Mouse (Mus musculus) CH12.LX (cell line): ENCODE measurements around the gene Tbcb. TPM values are rescaled to one million over a fixed set of nuclear protein-coding genes. Genes with fewer than 3 reads are reported as not detected.

Source experiments
- DNase-seq: peaks from one replicate; pipeline ENCODE4 v3.0.0-alpha.2; 2013; ENCODE audit errors: extremely low read depth
- H3K27ac ChIP-seq: 2 replicates; pipeline ENCODE4 v1.5.1; 2012; ENCODE audit warnings: low read depth, mild to moderate bottlenecking, control low read depth, moderate library complexity; ENCODE audit not compliant: insufficient read depth
- H3K27me3 ChIP-seq: replicated peaks from 2 replicates; pipeline ENCODE3; 2012; ENCODE audit warnings: inconsistent platforms
- H3K36me3 ChIP-seq, 2 experiments: replicated peaks in 1 of 2; 2 replicates each; pipeline versions ENCODE3 to v1.6.1; 2012; ENCODE audit warnings: inconsistent platforms in 1 of 2, low read length in 1 of 2, mild to moderate bottlenecking in 1 of 2, mixed read lengths in 1 of 2, moderate library complexity in 1 of 2; ENCODE audit not compliant: control insufficient read depth in 1 of 2, insufficient read depth in 1 of 2
- H3K4me1 ChIP-seq, 2 experiments: 2 replicates each; pipeline ENCODE4 v1.6.1; 2012; ENCODE audit warnings: inconsistent platforms in 1 of 2, moderate library complexity in 1 of 2; ENCODE audit not compliant: insufficient read depth in 2 of 2, control insufficient read depth in 1 of 2
- H3K4me2 ChIP-seq: 2 replicates; pipeline ENCODE4 v1.6.1; 2012; ENCODE audit warnings: low read depth, mild to moderate bottlenecking, control low read depth; ENCODE audit not compliant: poor library complexity, insufficient read depth, severe bottlenecking
- H3K4me3 ChIP-seq, 3 experiments: fragments of 150-350 bp in 1 of 3; sonication (generic) in 1 of 3; replicated peaks in 1 of 3; 2 replicates each; pipeline versions ENCODE3 to v1.5.1; 2011 to 2012; ENCODE audit warnings: low read depth in 2 of 3, low read length in 2 of 3, mild to moderate bottlenecking in 2 of 3, moderate library complexity in 2 of 3, control low read depth in 1 of 3, improper control_type of control experiment in 1 of 3, inconsistent platforms in 1 of 3, mixed read lengths in 1 of 3; ENCODE audit not compliant: poor library complexity in 1 of 3
- H3K79me2 ChIP-seq: replicated peaks from 2 replicates; pipeline ENCODE4 v1.6.1; 2012; ENCODE audit warnings: mild to moderate bottlenecking, moderate library complexity; ENCODE audit not compliant: control insufficient read depth, poor library complexity, insufficient read depth, severe bottlenecking; ENCODE audit errors: extremely low read depth
- H3K9ac ChIP-seq: 2 replicates; pipeline ENCODE4 v1.6.1; 2012; ENCODE audit warnings: low read depth, mild to moderate bottlenecking, control low read depth, moderate library complexity; ENCODE audit not compliant: insufficient read depth
- H3K9me3 ChIP-seq: replicated peaks from 2 replicates; pipeline ENCODE3; 2012; ENCODE audit warnings: low read length, inconsistent platforms, mixed read lengths
- BHLHE40 ChIP-seq: IDR thresholded peaks from 2 replicates; pipeline ENCODE4 v1.6.1; 2011; ENCODE audit warnings: mild to moderate bottlenecking, low read depth, low read length, improper control_type of control experiment
- CHD1 ChIP-seq: IDR thresholded peaks from 2 replicates; pipeline ENCODE4 v1.6.1; 2012; ENCODE audit warnings: low read depth, low read length, improper control_type of control experiment, inconsistent platforms
- EP300 ChIP-seq: IDR thresholded peaks from 2 replicates; pipeline ENCODE4 v1.6.1; 2011; ENCODE audit warnings: low read length, improper control_type of control experiment
- ETS1 ChIP-seq: conservative IDR thresholded peaks from 2 replicates; pipeline ENCODE4 v1.6.1; 2012; ENCODE audit warnings: low read depth, mild to moderate bottlenecking, inconsistent platforms, low read length, improper control_type of control experiment, moderate library complexity
- GABPA ChIP-seq: IDR thresholded peaks from 2 replicates; pipeline ENCODE4 v1.6.1; 2012; ENCODE audit warnings: low read depth, low read length, improper control_type of control experiment, inconsistent platforms; ENCODE audit not compliant: insufficient replicate concordance
- HCFC1 ChIP-seq: IDR thresholded peaks from 2 replicates; pipeline ENCODE4 v1.6.1; 2012; ENCODE audit warnings: low read depth, mild to moderate bottlenecking, inconsistent platforms, low read length, improper control_type of control experiment
- IRF4 ChIP-seq: IDR thresholded peaks from 2 replicates; pipeline ENCODE4 v1.6.1; 2014; ENCODE audit warnings: low read depth, mild to moderate bottlenecking, inconsistent platforms, low read length, improper control_type of control experiment
- JUND ChIP-seq: conservative IDR thresholded peaks from 2 replicates; pipeline ENCODE4 v1.6.1; 2011; ENCODE audit warnings: low read depth, low read length, improper control_type of control experiment
- KAT2A ChIP-seq: IDR thresholded peaks from 2 replicates; pipeline ENCODE4 v1.6.1; 2012; ENCODE audit warnings: low read length, improper control_type of control experiment, inconsistent platforms; ENCODE audit not compliant: insufficient replicate concordance
- MAFK ChIP-seq: IDR thresholded peaks from 2 replicates; pipeline ENCODE4 v1.6.1; 2011; ENCODE audit warnings: low read length, improper control_type of control experiment; ENCODE audit not compliant: insufficient replicate concordance
- MAX ChIP-seq: IDR thresholded peaks from 2 replicates; pipeline ENCODE4 v1.6.1; 2011; ENCODE audit warnings: low read length, improper control_type of control experiment
- MAZ ChIP-seq: IDR thresholded peaks from 2 replicates; pipeline ENCODE4 v1.6.1; 2012; ENCODE audit warnings: low read depth, mild to moderate bottlenecking, inconsistent platforms, low read length, improper control_type of control experiment, moderate library complexity
- MEF2A ChIP-seq: IDR thresholded peaks from 2 replicates; pipeline ENCODE4 v1.6.1; 2014; ENCODE audit warnings: low read depth, mild to moderate bottlenecking, inconsistent platforms, low read length, improper control_type of control experiment, borderline replicate concordance
- MXI1 ChIP-seq: IDR thresholded peaks from 2 replicates; pipeline ENCODE4 v1.6.1; 2011; ENCODE audit warnings: mild to moderate bottlenecking, low read depth, low read length, improper control_type of control experiment
- NRF1 ChIP-seq: IDR thresholded peaks from 2 replicates; pipeline ENCODE4 v1.6.1; 2014; ENCODE audit warnings: low read depth, mild to moderate bottlenecking, inconsistent platforms, low read length, improper control_type of control experiment, moderate library complexity
- PAX5 ChIP-seq: IDR thresholded peaks from 2 replicates; pipeline ENCODE4 v1.6.1; 2012; ENCODE audit warnings: low read length, inconsistent platforms, mixed read lengths
- POLR2A ChIP-seq: IDR thresholded peaks from 2 replicates; pipeline ENCODE4 v1.6.1; 2011; ENCODE audit warnings: low read depth, mild to moderate bottlenecking, improper control_type of control experiment, low read length
- RCOR1 ChIP-seq: conservative IDR thresholded peaks from 2 replicates; pipeline ENCODE4 v1.6.1; 2012; ENCODE audit warnings: low read depth, mild to moderate bottlenecking, inconsistent platforms, low read length, improper control_type of control experiment
- SIN3A ChIP-seq: IDR thresholded peaks from 2 replicates; pipeline ENCODE4 v1.6.1; 2012; ENCODE audit warnings: low read length, improper control_type of control experiment, inconsistent platforms
- SMC3 ChIP-seq: IDR thresholded peaks from 2 replicates; pipeline ENCODE4 v1.6.1; 2011; ENCODE audit warnings: low read depth, low read length, improper control_type of control experiment
- TBP ChIP-seq: conservative IDR thresholded peaks from 2 replicates; pipeline ENCODE4 v1.6.1; 2011; ENCODE audit warnings: low read depth, low read length, improper control_type of control experiment
- TCF12 ChIP-seq: IDR thresholded peaks from 2 replicates; pipeline ENCODE4 v1.6.1; 2014; ENCODE audit warnings: low read depth, mild to moderate bottlenecking, inconsistent platforms, low read length, improper control_type of control experiment
- USF1 ChIP-seq: IDR thresholded peaks from 2 replicates; pipeline ENCODE4 v1.6.1; 2014; ENCODE audit warnings: low read depth, mild to moderate bottlenecking, inconsistent platforms, low read length, improper control_type of control experiment
- ZKSCAN1 ChIP-seq: IDR thresholded peaks from 2 replicates; pipeline ENCODE4 v1.6.1; 2012; ENCODE audit warnings: low read depth, inconsistent platforms, low read length, improper control_type of control experiment, borderline replicate concordance
- dilution Hi-C: fragments of 300-500 bp; cut with MboI; formaldehyde crosslinking; loops from 2 replicates; pipeline ENCODE4 v1.14.3; 2020; ENCODE audit warnings: low sequenced_read_pairs; ENCODE audit not compliant: extremely low pct_unique_long_range_greater_than_20kb, extremely low pct_ligation_motif_present
- in situ Hi-C: fragments of 300-500 bp; cut with MboI; formaldehyde crosslinking; loops from 3 replicates; pipeline ENCODE4 v1.14.3; 2019; ENCODE audit warnings: low sequenced_read_pairs, low pct_ligation_motif_present, low pct_unique_long_range_greater_than_20kb, mixed read lengths
- polyA plus RNA-seq: library from polyadenylated mRNA; unstranded; fragments of >175 nt; gene quantifications from 2 replicates; pipeline ENCODE4 v1.2.1, GENCODE M21; 2012; ENCODE audit warnings: low read depth; ENCODE audit not compliant: insufficient read length
- total RNA-seq, 2 experiments: library from RNA; depleted of rRNA; stranded (reverse); fragments of 300-350 nt in 1 of 2; fragments of >200 nt in 1 of 2; gene quantifications; 2 replicates each; pipeline ENCODE4 v1.2.3; 2012 to 2014

Gene Tbcb
- total and polyA plus RNA-seq, 3 experiments = 57.7 to 89.6 (median 79.9) TPM

DNA sequence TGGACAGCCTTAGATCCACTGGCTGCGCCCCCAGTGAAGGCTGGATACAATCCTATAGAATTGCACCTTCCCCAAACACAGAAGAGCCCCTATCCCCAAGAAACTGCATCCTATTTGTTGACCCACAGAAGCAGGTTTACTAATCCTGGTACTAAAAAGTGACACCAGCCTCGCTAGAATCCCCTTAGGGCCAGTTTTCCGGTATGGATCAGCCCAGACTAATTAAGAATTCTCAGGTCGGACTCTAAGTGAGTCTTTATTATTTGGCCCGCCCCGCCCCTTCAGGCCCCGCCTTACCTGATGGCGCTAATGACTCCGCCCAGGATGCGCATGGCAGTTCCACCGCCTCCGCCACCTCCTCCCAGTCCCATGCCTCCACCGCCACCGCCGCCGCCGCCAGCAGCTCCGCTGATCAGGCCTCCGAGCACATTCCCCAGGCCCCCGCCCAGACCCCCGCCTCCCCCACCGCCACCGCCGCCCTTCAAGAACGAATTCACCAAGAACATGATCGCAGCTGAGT is 38.4 kb downstream of the Tbcb start:
- Histone ChIP-seq H3K4me2 (peak overlapping the region; percentile 39), H3K9ac (peak overlapping the region; percentile 95), H3K27ac (no peak overlapping the region), H3K36me3 (peaks cover 30 to 43% of the 10 kb centered on the region in 2 experiments), H3K79me2 (peaks cover 14% of the 10 kb centered on the region), H3K9me3 (no peaks in the 10 kb centered on the region), H3K4me3 (peak overlapping the region; percentile 28 to 92 (median 84)), H3K27me3 (no peaks in the 10 kb centered on the region), H3K4me1 (peaks cover 0 to 24% of the 10 kb centered on the region in 2 experiments; a peak in 2 of 4 replicates)
- peak; percentile 87 for DNase-seq
- dilution Hi-C loops = no loop called here
- in situ Hi-C loops = no loop called here
- TF ChIP-seq MXI1 (peak; percentile 79), NRF1 (peak; percentile 78), TCF12 (peak; percentile 61; the same call in 1 of the 2 replicates), ZKSCAN1 (no peak), POLR2A (peak; percentile 53; the same call in 1 of the 2 replicates), IRF4 (no peak)

DNA sequence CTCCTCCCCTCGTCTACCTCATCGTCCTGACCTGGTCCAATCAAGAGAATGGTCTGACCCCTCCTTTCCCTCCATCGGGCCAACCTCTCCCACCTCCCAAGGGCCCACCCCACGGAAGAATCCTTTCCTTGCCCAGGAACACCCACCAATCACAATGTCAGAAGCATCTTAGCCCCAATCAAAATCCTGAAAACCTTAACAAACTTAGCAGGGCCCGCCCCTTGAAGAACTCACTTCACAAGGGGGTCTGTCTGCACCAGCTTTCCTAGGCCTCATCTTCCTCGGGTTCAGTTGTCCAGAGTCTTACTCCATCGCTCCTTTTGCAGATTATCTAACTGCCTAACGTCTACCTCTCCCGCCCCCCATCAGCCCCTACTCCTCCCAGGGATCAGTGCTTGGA is 39.1 kb downstream of the Tbcb start:
- peaks cover 0 to 21% of the 10 kb centered on the region in 2 experiments; a peak in 2 of 4 replicates for H3K4me1 ChIP-seq
- dilution Hi-C loops (no loop called here), in situ Hi-C loops (no loop called here)
- DNase-seq = no peak
- peaks cover 14% of the 10 kb centered on the region for H3K79me2 ChIP-seq
- H3K9ac ChIP-seq = 0 out of 2 replicates have a peak overlapping the region, but pooled peaks have one; percentile 95
- H3K36me3 ChIP-seq = peaks cover 37 to 49% of the 10 kb centered on the region in 2 experiments
- H3K4me3 ChIP-seq = no peak overlapping the region
- H3K9me3 ChIP-seq = no peaks in the 10 kb centered on the region
- no peak overlapping the region for H3K27ac ChIP-seq
- peak overlapping the region; percentile 39; the same call in 1 of the 2 replicates for H3K4me2 ChIP-seq
- TF ChIP-seq TBP (no peak), GABPA (no peak), MAZ (no peak), RCOR1 (no peak), NRF1 (no peak), CHD1 (no peak), EP300 (no peak)
- no peaks in the 10 kb centered on the region for H3K27me3 ChIP-seq

DNA sequence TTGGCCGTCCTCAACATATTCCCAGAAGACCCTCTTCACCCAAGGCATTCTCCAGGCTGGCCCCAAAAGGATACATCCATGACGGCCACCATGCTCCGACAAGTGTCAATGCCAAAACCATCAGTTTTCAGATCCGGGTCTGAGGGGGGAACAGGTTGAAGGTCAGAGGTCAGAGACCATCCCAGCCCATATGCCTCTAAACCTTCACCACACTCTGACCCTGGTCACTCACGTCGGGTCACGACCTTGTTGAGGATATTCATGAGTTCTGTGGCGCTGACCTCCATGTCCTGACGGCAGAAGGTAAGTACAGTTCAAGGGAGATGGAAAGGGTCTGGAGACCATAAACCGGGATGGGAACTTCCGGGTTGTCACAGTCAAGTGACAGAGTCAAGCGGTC is 40.0 kb downstream of the Tbcb start:
- Histone ChIP-seq H3K9ac (no peak overlapping the region), H3K36me3 (peaks cover 44 to 58% of the 10 kb centered on the region in 2 experiments), H3K9me3 (no peaks in the 10 kb centered on the region), H3K27ac (no peak overlapping the region), H3K79me2 (peaks cover 14% of the 10 kb centered on the region), H3K4me2 (no peak overlapping the region), H3K4me1 (peaks cover 0 to 21% of the 10 kb centered on the region in 2 experiments; a peak in 2 of 4 replicates), H3K4me3 (no peak overlapping the region), H3K27me3 (no peaks in the 10 kb centered on the region)
- in situ Hi-C loops (no loop called here), dilution Hi-C loops (no loop called here)
- no peak for DNase-seq
- TF ChIP-seq POLR2A (no peak), ETS1 (no peak), USF1 (no peak), MAX (no peak), MAFK (no peak), MEF2A (no peak), JUND (no peak), EP300 (no peak), MXI1 (no peak), SIN3A (no peak), PAX5 (no peak), BHLHE40 (no peak), SMC3 (no peak), NRF1 (no peak), GABPA (no peak), HCFC1 (no peak), RCOR1 (no peak), KAT2A (no peak)
